1 mouse cellular context compared by ENCODE assay signal in the genomic region with DNA sequence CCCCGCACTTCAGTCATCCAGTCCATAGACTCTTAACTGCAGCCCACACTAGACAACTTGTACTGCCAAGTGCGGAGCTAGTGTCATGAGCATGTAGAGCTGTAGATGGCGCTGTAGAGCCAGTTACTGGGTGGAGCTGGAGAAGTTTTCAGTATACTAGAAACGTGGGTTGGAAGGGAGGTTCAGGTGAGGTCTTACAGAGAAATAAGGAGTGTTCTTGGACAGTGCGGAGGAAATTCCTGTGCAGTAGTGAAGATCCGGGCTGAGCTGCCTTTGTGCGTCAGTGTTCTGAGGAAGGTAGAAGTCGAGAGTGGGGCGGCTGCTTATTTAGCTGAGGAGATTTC.
TF ChIP-seq lines count a peak whose summit lies in the region.

No protein-coding gene starts in this region.

TF ChIP-seq in MEL, 35 proteins besides CTCF, POLR2A, EP300 and RAD21 (continued from another document):
- no peak for TF ChIP-seq MAFK (IDR thresholded peaks at IDR 0.05; ENCODE audit: borderline replicate concordance, low read depth, low read length)
- TF ChIP-seq CHD1 (IDR thresholded peaks at IDR 0.05; ENCODE audit: low read depth, low read length), result 0 out of 2 replicates have a peak, but pooled peaks have one; percentile 19
- TF ChIP-seq SMC3 (IDR thresholded peaks at IDR 0.05; ENCODE audit: low read depth, low read length), result peak; percentile 82
- no peak for TF ChIP-seq BHLHE40 (IDR thresholded peaks at IDR 0.05; ENCODE audit: borderline replicate concordance, low read depth, low read length)
- no peak for TF ChIP-seq JUND (IDR thresholded peaks at IDR 0.05; ENCODE audit: low read depth, low read length)
- no peak for TF ChIP-seq USF2 (IDR thresholded peaks at IDR 0.05; ENCODE audit: borderline replicate concordance in 1 of 2, insufficient read depth in 1 of 2, low read depth in 1 of 2, low read length in 2 of 2)
- TF ChIP-seq ZC3H11A (IDR thresholded peaks at IDR 0.05; ENCODE audit: low read depth, low read length), result peak; percentile 85
- TF ChIP-seq CHD2 (IDR thresholded peaks at IDR 0.05; ENCODE audit: low read length), result no peak
- TF ChIP-seq GATA1 (IDR thresholded peaks at IDR 0.05; ENCODE audit: low read depth, low read length), result 0 out of 2 replicates have a peak, but pooled peaks have one; percentile 10
- TF ChIP-seq MEF2A (IDR thresholded peaks at IDR 0.05; ENCODE audit: extremely low read depth, insufficient replicate concordance, low read depth, low read length, poor library complexity, severe bottlenecking), result no peak
- TF ChIP-seq KAT2A (conservative IDR thresholded peaks at IDR 0.05; ENCODE audit: low read depth, low read length), result no peak
- no peak for TF ChIP-seq MYB (IDR thresholded peaks at IDR 0.05; ENCODE audit: low read depth, low read length)
- no peak for TF ChIP-seq GABPA (IDR thresholded peaks at IDR 0.05; ENCODE audit: low read depth, low read length)
- TF ChIP-seq SIN3A (IDR thresholded peaks at IDR 0.05; ENCODE audit: low read length), result peak; percentile 89
- no peak for TF ChIP-seq TCF12 (IDR thresholded peaks at IDR 0.05; ENCODE audit: low read depth, low read length)
- peak; percentile 57; the same call in 1 of the 2 replicates for TF ChIP-seq MAX (IDR thresholded peaks at IDR 0.05; ENCODE audit: low read length)
- peak; percentile 7; the same call in 1 of the 2 replicates for TF ChIP-seq MAZ (IDR thresholded peaks at IDR 0.05; ENCODE audit: low read depth, low read length)
- TF ChIP-seq ELF1 (IDR thresholded peaks at IDR 0.05; ENCODE audit: low read depth, low read length), result no peak
- TF ChIP-seq TAL1 (IDR thresholded peaks at IDR 0.05; ENCODE audit: low read length), result no peak
- TF ChIP-seq NELFE (IDR thresholded peaks at IDR 0.05; ENCODE audit: low read depth, low read length), result no peak; the same call in 1 of the 2 replicates
- TF ChIP-seq RCOR1 (IDR thresholded peaks at IDR 0.05; ENCODE audit: low read depth, low read length), result no peak
